Mouse (Mus musculus) neural tube, embryonic 10.5 days (tissue): Measurements from ENCODE around the gene Vnn1.

Experiments used
- DNase-seq: peaks from one replicate; pipeline ENCODE4 v3.0.0-alpha.2; 2017; ENCODE audit warnings: low spot score; ENCODE audit errors: extremely low spot score

Vnn1 gene

GRCm38 (mm10) chr10:23894601-23895349, at the start of gene Vnn1:
Vnn1 (plus strand) TSS chr10:23894688.
- DNase-seq, result no peak

- no peak for DNase-seq
Measured at GRCm38 (mm10) chr10:23851228-23851912, 43.1 kb upstream of the Vnn1 start, which contains the start of gene Vnn3. Vnn3 (plus strand) TSS chr10:23851462.

DNA sequence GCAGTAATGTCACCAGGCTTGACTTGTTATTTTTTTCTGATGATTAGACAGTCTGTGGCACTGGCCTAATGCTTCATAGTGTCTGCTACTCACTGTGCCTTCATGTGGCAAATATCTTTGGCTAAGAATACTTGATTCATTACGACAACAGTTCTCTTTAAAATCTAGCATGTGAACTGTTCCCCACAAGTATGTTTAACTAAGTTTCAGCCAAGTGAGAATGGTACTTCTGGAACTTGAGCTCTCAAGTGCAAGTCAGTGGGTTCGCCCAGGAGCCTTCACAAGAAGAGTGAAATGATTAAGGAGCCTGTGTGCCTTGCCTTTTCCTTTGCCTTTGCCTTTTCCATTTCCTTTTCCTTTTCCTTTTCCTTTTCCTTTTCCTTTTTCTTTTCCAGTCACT, 42.4 kb upstream of the Vnn1 start:
- no peak for DNase-seq

GRCm38 (mm10) chr10:23864362-23865312, 29.9 kb upstream of the Vnn1 start:
- no peak for DNase-seq

GRCm38 (mm10) chr10:23880695-23881094, 13.8 kb upstream of the Vnn1 start:
- no peak for DNase-seq

DNA sequence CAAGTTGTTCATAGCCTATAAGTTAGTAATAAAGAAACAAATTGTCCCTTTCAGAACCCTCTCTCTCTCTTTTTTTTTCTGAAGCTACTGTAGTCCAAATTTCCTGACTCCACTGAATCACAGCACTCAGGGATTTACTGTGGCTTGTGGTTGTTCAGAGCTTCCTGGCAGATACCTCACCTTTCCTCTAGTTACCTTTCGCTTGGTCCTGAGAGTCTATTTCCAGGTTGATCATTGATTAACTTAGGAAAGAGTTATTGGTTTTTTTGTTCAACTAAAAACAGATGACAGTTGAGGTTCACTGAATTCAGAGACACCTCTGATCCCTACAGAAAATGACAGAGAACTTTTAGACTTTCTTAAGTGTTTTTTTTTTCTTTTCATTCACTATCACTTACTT, 9.6 kb upstream of the Vnn1 start:
- DNase-seq, result no peak

GRCm38 (mm10) chr10:23886060-23886459, 8.4 kb upstream of the Vnn1 start:
- DNase-seq, result no peak

DNA sequence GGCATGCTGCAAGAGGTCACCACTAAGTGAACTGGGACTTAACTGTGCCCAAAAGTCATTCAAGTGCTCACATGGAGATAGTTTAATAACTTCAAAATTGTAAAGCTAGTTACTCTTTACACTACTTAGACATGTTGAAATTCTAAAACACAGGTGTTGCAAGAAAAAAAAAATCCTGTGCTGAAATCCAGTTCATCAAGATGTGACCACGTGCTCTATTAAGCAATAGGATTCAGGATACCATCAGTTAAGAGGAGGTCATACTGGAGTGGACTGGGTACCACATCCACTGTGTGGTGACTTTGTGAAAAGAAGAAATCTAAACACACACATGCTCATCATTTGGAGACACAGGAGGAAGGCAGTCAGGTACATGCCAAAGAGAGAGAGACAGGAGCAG, 1.5 kb upstream of the Vnn1 start:
- DNase-seq, result no peak

DNA sequence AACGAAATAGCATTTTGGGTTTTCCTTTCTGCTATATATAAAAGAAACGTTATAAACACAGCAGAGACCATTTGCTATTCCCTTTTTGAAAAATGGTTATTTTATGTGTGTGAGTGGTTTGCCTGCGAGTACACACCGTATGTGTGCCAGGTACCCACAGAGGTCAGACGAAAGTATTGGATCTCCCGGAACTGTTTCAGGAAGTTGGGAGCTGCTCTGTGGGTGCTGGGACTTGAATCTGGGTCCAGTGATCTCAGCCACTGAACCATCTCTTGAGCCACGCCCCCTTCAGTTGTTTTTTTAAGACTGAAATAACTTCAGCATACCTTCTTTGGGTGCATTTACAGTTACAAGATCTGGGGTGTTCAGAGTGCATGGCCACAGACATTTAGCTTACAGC, 888 bp downstream of the Vnn1 start:
- DNase-seq, result no peak

DNA sequence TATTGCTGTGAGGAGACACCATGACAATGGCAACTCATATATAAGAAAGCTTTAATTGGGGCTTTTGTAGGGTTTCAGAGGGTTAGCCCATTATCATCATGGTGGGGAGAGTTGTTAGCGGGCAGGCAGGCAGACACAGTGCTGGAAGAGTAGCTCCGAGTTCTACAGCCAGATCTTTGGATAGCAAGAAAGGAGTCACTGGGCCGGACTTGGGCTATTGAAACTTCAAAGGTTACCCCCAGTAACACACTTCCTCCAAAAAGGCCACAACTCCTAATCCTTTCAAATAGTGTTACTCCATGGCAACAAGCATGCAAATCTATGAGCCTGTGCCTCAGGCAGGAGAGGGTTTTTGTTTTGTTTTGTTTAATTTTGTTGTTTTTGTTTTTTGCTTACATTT, 6.6 kb downstream of the Vnn1 start:
- DNase-seq, result no peak

DNA sequence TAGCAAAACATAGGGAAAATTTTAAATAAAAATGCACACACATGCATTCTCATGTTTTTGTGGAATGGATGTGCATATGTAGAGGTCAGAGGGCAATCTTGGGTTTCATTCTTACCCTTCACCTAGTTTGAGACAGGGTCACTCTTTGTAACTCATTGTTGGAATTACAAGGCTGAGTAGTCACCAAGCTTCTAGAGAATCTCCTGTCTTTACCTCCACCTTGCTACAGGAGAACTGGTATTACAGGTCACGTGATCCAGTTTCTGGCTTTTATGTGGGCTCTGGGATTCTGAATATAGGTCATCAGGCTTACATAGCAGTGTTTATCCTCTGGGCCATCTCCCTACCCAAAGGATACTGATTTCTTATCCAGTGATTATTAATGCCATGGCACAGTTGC, 11.2 kb downstream of the Vnn1 start:
- no peak for DNase-seq

DNA sequence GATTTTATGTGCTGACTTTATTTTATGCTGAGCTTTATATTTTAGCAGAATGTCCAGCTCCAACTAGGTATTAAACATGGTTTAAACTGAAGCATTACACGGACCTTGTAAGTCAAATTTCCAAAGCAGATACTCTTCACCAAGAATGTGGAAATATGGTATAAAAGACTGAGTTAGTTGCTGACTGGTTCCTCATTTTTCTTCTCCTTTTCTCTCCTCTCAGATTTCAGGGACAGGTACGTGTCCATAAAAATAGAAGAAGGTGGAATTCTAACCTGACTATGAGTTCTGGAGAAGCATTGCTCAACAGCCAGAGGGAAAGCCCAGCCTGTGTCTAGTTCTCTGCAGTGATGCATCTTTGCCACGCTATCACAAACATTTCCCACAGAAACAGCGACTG, 25.6 kb downstream of the Vnn1 start, which contains the start of gene Taar1:
TSS of gene Taar1 (plus strand) at position 301 of the 400 bp plus-strand sequence.
- no peak for DNase-seq

- DNase-seq, result no peak
Measured at GRCm38 (mm10) chr10:23922468-23922867, 28.0 kb downstream of the Vnn1 start.

- no peak for DNase-seq
Measured at GRCm38 (mm10) chr10:23923941-23924340, 29.5 kb downstream of the Vnn1 start.

DNA sequence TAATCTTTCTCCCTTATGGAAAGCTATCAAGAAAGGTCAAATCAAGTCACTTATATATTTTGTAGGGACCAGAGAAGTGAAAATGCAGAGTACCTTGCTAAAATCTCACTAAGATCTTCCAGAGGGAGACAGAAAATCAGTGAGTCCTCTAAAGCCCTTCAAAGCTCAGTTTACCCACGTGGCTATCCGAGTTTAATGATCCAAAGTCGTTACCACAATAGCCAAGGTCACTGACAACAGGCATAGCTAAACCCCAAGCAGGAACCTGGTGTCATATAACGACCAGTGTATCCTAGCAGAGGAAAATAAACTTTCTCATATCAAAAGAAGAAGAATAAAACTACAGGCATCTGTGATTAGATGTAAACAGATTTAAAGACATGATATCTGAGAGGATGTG, 43.1 kb downstream of the Vnn1 start:
- DNase-seq, result no peak

- DNase-seq, result no peak
Measured at GRCm38 (mm10) chr10:23938312-23938711, 43.8 kb downstream of the Vnn1 start, which contains the start of gene Taar2. Taar2 (plus strand) TSS chr10:23938572.

DNA sequence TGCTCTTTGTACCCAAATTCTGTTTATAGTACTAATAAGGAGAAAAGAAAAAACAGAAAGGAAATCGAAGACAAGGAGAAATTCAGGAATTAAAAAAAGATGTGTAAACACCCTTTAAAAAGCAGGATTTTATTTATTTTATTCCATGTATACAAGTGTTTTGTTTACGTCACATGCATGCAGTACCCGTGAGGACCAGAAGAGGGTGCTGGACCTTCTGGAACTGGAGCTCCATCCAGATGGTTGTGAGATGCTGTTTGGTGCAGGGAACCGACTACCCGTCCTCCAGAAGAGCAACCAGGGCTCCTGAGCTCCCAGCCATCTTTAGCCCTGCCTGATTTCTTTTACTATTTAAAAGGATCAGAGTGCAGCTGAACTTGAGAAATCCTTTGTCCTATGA, 48.0 kb downstream of the Vnn1 start:
- no peak for DNase-seq

- DNase-seq, result no peak
Measured at GRCm38 (mm10) chr10:23948026-23948425, 53.5 kb downstream of the Vnn1 start.

GRCm38 (mm10) chr10:23949508-23950005, 55.1 kb downstream of the Vnn1 start, which contains the start of gene Taar3:
Taar3 (plus strand) TSS chr10:23949558.
- no peak for DNase-seq

GRCm38 (mm10) chr10:23951714-23952113, 57.2 kb downstream of the Vnn1 start:
- no peak for DNase-seq
